Mouse (Mus musculus) small intestine, adult 2 months (tissue): Measurements from ENCODE around the gene Slc39a3.

ENCODE experiments used
- CTCF ChIP-seq: fragments of 200-500 bp; IDR thresholded peaks from 2 replicates; pipeline ENCODE4 v1.5.1; 2012; ENCODE audit warnings: low read depth, mild to moderate bottlenecking, control low read depth, inconsistent platforms, low read length, moderate library complexity, mixed read lengths; ENCODE audit not compliant: insufficient replicate concordance, insufficient read length; ENCODE audit errors: extremely low read depth
- POLR2A ChIP-seq: fragments of 200-500 bp; IDR thresholded peaks from 2 replicates; pipeline ENCODE4 v1.6.1; 2012; ENCODE audit warnings: low read depth, mild to moderate bottlenecking, control low read depth, inconsistent platforms, low read length, moderate library complexity

- no peak for TF ChIP-seq CTCF
- TF ChIP-seq POLR2A, result no peak
Measured at GRCm38 (mm10) chr10:81027331-81027730, 9.9 kb downstream of the Slc39a3 start.
